Mouse (Mus musculus): Measurements from ENCODE around the gene Tex33. TPM values are rescaled to one million over a fixed set of nuclear protein-coding genes. Genes with fewer than 3 reads are reported as not detected.
"Not testable (repeated sequence)": the region's sequence is repeated elsewhere in the genome, so short reads cannot be mapped to it uniquely, and the experiment has no call there.

The Tex33 gene
- polyA plus RNA-seq, 1 experiment from 2014 or later: not detected

DNA sequence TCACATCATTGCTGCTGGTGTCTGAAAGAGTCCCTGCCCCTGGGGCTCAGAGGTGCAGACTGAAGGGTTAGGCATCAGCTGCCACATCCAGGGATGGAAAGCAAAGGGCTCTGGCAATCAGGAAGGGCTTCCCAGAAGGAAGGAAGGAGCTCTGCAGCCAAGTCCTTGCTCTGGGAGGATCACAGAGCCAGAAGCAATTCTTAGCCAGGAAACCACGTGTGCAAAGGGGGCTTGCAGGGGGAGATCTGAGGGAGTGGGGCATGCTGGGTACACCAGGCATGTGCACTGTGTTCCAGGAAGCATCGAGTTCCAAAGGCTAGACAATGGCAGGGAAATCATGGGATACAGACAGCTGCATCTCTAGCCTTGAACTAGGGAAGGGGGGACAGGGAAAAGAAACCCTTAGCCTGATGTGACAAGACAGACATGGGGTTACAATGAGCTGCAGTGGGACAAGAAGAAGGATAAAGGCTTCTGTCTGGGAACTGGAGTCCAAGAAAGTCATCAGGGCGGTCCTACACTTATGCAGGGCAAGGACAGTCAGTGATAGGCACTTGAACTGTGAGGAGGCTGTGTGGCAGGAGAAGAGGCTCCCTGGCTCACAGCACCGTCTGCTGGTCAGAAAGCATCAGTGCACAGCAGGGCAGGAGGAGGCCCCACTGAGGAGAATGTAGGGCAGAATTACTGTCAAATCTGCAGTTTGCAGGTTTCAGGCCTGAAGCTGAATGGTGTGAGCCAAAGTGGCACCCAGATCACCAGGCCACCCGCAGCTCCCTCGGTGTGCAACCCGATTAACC is 55.9 kb downstream of the Tex33 start:
- not testable (repeated sequence) for H3K4me3 ChIP-seq (ENCODE audit: low read depth, low read length); ATAC-seq; H3K9ac ChIP-seq (ENCODE audit: low read depth, low read length); H3K4me1 ChIP-seq (replicated peaks; ENCODE audit: control insufficient read depth, insufficient read depth, low read length); H3K4me2 ChIP-seq (replicated peaks; ENCODE audit: low read depth); H3K27me3 ChIP-seq (replicated peaks; ENCODE audit: control insufficient read depth, insufficient read depth, low read length); H3K27ac ChIP-seq (ENCODE audit: low read depth, low read length); H3K36me3 ChIP-seq (ENCODE audit: control insufficient read depth, insufficient read depth); H3K9me3 ChIP-seq (ENCODE audit: control insufficient read depth)
- 32% methylated on average over 7 of the region's 7 CpGs for WGBS
- peak; percentile 96 for TF ChIP-seq CTCF (IDR thresholded peaks at IDR 0.05; ENCODE audit: low read depth)

GRCm38 (mm10) chr15:78334380-78334779 is 61.3 kb downstream of the Tex33 start:
- Histone ChIP-seq H3K4me3 (ENCODE audit: low read depth, low read length) (no peak overlapping the region), H3K4me1 (replicated peaks; ENCODE audit: control insufficient read depth, insufficient read depth, low read length) (no peaks in the 10 kb centered on the region), H3K9me3 (ENCODE audit: control insufficient read depth) (no peaks in the 10 kb centered on the region), H3K4me2 (replicated peaks; ENCODE audit: low read depth) (no peak overlapping the region), H3K9ac (ENCODE audit: low read depth, low read length) (no peak overlapping the region), H3K27me3 (replicated peaks; ENCODE audit: control insufficient read depth, insufficient read depth, low read length) (no peaks in the 10 kb centered on the region), H3K36me3 (ENCODE audit: control insufficient read depth, insufficient read depth) (no peaks in the 10 kb centered on the region), H3K27ac (ENCODE audit: low read depth, low read length) (no peak overlapping the region)
- no peak for ATAC-seq
- no peak for TF ChIP-seq CTCF (IDR thresholded peaks at IDR 0.05; ENCODE audit: low read depth)
- WGBS: 76% methylated on average over 3 of the region's 3 CpGs

DNA sequence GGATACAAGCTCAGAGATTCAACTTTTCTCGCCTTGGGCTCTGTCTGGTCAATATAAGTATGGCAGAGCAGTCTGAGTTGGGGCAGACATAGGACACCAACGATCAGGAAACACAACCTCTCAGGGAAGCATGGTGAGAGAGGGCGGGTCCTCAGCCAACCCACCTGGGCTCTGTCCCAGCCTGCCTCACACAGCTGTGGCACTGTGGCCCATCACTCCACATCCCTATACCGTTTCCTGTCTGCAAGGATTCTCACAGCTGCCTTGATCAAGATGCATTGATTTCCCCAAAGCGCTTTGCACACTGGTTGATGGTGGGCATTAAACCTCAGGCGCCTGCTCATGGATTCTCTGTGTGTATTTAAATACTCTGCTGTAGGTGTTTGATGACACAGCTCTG is 62.7 kb downstream of the Tex33 start:
- ATAC-seq: no peak
- no peak overlapping the region for H3K4me3 ChIP-seq (ENCODE audit: low read depth, low read length)
- WGBS: 59% methylated on average over 6 of the region's 6 CpGs
- no peaks in the 10 kb centered on the region for H3K36me3 ChIP-seq (ENCODE audit: control insufficient read depth, insufficient read depth)
- no peaks in the 10 kb centered on the region for H3K27me3 ChIP-seq (replicated peaks; ENCODE audit: control insufficient read depth, insufficient read depth, low read length)
- no peak overlapping the region for H3K4me2 ChIP-seq (replicated peaks; ENCODE audit: low read depth)
- TF ChIP-seq CTCF (IDR thresholded peaks at IDR 0.05; ENCODE audit: low read depth): no peak
- no peak overlapping the region for H3K27ac ChIP-seq (ENCODE audit: low read depth, low read length)
- no peaks in the 10 kb centered on the region for H3K9me3 ChIP-seq (ENCODE audit: control insufficient read depth)
- no peak overlapping the region for H3K9ac ChIP-seq (ENCODE audit: low read depth, low read length)
- H3K4me1 ChIP-seq (replicated peaks; ENCODE audit: control insufficient read depth, insufficient read depth, low read length): no peaks in the 10 kb centered on the region

GRCm38 (mm10) chr15:78331523-78332340 is 64.0 kb downstream of the Tex33 start:
- H3K4me3 ChIP-seq (ENCODE audit: low read depth, low read length): no peak overlapping the region
- WGBS: 59% methylated on average over 5 of the region's 5 CpGs
- no peak for TF ChIP-seq CTCF (IDR thresholded peaks at IDR 0.05; ENCODE audit: low read depth)
- no peak for ATAC-seq
- H3K36me3 ChIP-seq (ENCODE audit: control insufficient read depth, insufficient read depth): no peaks in the 10 kb centered on the region
- no peak overlapping the region for H3K27ac ChIP-seq (ENCODE audit: low read depth, low read length)
- no peak overlapping the region for H3K4me2 ChIP-seq (replicated peaks; ENCODE audit: low read depth)
- H3K9ac ChIP-seq (ENCODE audit: low read depth, low read length): no peak overlapping the region
- no peaks in the 10 kb centered on the region for H3K27me3 ChIP-seq (replicated peaks; ENCODE audit: control insufficient read depth, insufficient read depth, low read length)
- no peaks in the 10 kb centered on the region for H3K4me1 ChIP-seq (replicated peaks; ENCODE audit: control insufficient read depth, insufficient read depth, low read length)
- H3K9me3 ChIP-seq (ENCODE audit: control insufficient read depth): no peaks in the 10 kb centered on the region

DNA sequence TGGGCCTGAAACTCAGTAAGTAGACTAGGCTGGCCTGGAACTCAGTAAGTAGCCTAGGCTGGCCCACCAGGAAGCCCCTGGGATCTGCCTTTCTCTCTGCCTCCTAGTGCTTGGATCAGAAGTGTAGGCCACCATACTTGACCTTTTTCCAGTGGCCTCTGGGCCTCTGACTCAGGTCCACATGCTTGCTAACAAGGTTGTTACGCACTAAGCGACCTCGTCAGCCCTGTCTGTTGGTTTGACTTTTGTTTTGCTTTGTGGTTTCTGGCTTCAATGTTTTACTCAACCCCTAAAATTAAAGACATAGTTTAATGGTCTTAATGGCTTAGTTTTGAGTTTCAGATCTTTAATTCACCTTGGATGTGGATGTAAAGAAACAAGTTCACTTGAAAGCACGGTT is 65.0 kb downstream of the Tex33 start:
- Histone ChIP-seq H3K27ac (ENCODE audit: low read depth, low read length) (no peak overlapping the region), H3K4me2 (replicated peaks; ENCODE audit: low read depth) (no peak overlapping the region), H3K4me1 (replicated peaks; ENCODE audit: control insufficient read depth, insufficient read depth, low read length) (no peaks in the 10 kb centered on the region), H3K9me3 (ENCODE audit: control insufficient read depth) (no peaks in the 10 kb centered on the region), H3K27me3 (replicated peaks; ENCODE audit: control insufficient read depth, insufficient read depth, low read length) (no peaks in the 10 kb centered on the region), H3K36me3 (ENCODE audit: control insufficient read depth, insufficient read depth) (no peaks in the 10 kb centered on the region), H3K4me3 (ENCODE audit: low read depth, low read length) (no peak overlapping the region), H3K9ac (ENCODE audit: low read depth, low read length) (no peak overlapping the region)
- WGBS: 87% methylated on average over 4 of the region's 4 CpGs
- TF ChIP-seq CTCF (IDR thresholded peaks at IDR 0.05; ENCODE audit: low read depth): no peak
- ATAC-seq: no peak

GRCm38 (mm10) chr15:78329972-78330371 is 65.7 kb downstream of the Tex33 start:
- not testable (repeated sequence) for ATAC-seq; H3K4me1 ChIP-seq (replicated peaks; ENCODE audit: control insufficient read depth, insufficient read depth, low read length); H3K36me3 ChIP-seq (ENCODE audit: control insufficient read depth, insufficient read depth); H3K27me3 ChIP-seq (replicated peaks; ENCODE audit: control insufficient read depth, insufficient read depth, low read length); H3K27ac ChIP-seq (ENCODE audit: low read depth, low read length); H3K4me2 ChIP-seq (replicated peaks; ENCODE audit: low read depth); H3K9ac ChIP-seq (ENCODE audit: low read depth, low read length); H3K4me3 ChIP-seq (ENCODE audit: low read depth, low read length); H3K9me3 ChIP-seq (ENCODE audit: control insufficient read depth)
- 63% methylated on average over 6 of the region's 6 CpGs for WGBS
